Mouse (Mus musculus) gastrocnemius, postnatal 36 days (tissue): ENCODE measurements around the gene Dlg3. TPM values are rescaled to one million over a fixed set of nuclear protein-coding genes. Genes with fewer than 3 reads are reported as not detected.

Source experiments
- DNase-seq, 2 experiments: peaks; one replicate each; pipeline ENCODE4 v3.0.0; 2022
- intact Hi-C: fragments of 180-260 bp; cut with DNase I; formaldehyde crosslinking; loops from one replicate; pipeline ENCODE4 v1.15.1; 2025
- long read RNA-seq, 2 experiments: library from polyadenylated mRNA; stranded (forward); transcript quantifications; one replicate each; pipeline ENCODE4 v2.0.0; 2021
- total RNA-seq, 2 experiments: library from RNA; stranded (reverse); gene quantifications; 2 replicates each; pipeline ENCODE4 v1.2.3; 2021

Gene Dlg3
- 1 to 10 TPM; 1.2 to 1.8 TPM for total RNA-seq
- long read RNA-seq, experiment 1, partial matches to known transcripts: 0 of 3 reads
- long read RNA-seq, experiment 1, other reads (novel, unspliced or antisense): 3 of 3 reads
- long read RNA-seq, experiment 2: 0 reads

- intact Hi-C loops: no loop called here
These were observed at the start of gene Dlg3 for GRCm38 (mm10) chrX:100767181-100767884. Dlg3 (plus strand) TSS chrX:100767722.

DNA sequence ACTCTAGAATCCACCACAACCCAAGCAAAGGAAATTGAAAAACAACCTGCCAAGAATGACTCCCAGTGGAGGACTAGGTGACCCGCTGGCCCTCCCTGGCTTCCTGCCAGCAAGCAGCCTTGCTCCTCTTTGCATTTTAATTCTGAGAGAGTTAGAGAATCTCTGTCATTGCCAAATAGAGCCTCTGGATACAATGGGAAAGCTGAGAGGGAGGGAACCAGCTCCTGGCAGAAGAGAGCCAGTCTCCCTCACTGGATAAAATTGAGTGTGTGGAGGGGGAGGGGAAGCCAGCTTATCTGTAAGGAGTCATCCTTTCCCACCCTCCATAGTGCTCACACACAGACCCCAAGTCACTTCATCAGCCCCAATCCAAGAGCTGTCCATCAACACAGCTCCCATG is 38.6 kb upstream of the Dlg3 start:
- DNase-seq: no peak
- intact Hi-C loops: no loop called here

More at GRCm38 (mm10) chrX:100767181-100767884, at the start of gene Dlg3:
- no peak for DNase-seq

DNA sequence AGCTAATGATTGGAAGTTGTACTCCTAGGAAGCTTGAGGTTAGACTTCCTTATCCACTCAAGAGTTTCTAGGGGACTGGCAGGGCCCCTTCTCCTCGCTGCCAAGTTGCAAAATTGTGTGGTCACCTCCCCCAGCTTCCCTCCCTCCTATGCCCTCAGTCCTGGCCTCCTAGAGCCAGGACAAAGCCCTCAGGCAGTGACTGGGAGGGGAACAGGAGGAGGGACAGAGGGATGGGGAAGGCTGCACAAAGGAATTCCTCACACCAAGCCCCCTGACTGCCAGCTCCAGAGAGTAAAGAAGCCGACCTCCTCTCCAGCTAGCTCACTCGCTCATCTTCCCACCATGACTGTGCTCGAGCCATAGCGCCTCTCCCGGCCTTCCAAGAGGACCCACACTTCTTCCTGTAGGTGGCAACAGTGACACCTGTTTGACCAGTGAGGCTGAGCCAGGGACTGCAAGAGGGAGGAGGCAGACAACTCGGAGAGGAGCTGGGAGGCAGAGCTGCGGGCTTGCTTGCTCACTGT is 37.8 kb upstream of the Dlg3 start, which contains the start of gene Gdpd2:
Gene Gdpd2, plus strand, starts transcription at position 209 of the 524 bp plus-strand sequence.
- intact Hi-C loops: loop anchor here (10.0 kb wide), 1 partner anchor 105 kb away; the partner anchor contains the start of genes Kif4 and Pdzd11
- no peak for DNase-seq

DNA sequence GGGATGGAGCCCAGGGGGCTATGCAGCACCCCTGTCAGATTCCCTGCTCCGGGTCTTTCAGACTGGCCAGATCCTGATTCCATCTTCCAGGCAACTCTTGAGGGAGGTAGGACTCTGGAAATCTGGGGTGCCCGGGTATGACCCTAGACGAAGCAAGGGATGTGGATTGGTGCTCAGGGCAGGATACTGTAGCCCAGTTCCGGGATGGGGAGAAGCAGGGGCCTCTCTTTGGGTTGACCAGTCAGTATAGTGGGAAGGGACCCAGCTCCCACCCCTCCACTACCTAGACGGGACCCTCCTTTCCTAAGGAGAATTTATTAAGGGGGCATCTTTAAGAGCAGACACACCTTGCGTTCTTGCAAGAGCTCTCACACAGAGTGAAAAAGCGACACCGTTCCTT is 37.3 kb upstream of the Dlg3 start:
- intact Hi-C loops: loop anchor here (10.0 kb wide), 1 partner anchor 105 kb away; the partner anchor contains the start of genes Kif4 and Pdzd11
- no peak for DNase-seq

DNA sequence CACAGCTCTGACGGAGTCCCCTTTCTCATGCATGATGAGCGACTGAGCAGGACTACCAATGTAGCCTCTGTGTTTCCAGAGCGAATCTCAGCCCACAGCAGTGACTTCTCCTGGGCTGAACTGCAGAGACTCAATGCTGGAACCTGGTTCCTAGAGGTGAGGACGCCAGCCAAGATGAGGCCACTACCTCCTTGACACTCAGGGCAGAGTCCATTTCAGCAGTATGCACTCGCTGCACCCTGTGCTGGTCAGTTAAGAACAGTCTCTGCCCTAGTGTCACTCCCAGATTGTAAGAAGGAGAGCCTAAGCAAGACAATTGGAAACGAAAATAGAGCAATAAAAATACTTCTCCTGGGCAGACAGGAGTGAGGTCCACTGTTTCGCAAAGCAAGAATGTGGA is 33.2 kb upstream of the Dlg3 start:
- intact Hi-C loops: loop anchor here (10.0 kb wide), 1 partner anchor 110 kb away; the partner anchor contains the start of genes Kif4 and Pdzd11

DNA sequence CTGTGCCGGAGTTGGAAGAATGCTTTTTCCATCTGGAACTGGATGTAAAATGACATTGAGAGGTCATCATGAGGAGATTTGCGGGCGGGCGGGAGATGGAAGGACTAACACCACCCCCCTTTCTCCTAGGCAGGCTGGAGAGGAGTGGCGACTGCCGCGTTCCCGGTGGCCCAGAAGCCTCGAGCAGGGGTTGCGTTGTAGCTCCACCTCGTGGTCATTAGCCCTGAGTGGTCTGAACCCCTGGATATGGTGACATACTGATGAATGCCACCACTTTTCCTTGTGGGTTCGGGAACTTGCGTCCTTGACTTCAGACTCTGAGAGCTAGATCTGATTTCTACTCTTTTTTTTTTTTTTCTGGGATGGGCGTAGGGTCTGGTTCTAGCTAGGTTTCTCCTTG is 28.6 kb upstream of the Dlg3 start:
- intact Hi-C loops: loop anchor here (10.0 kb wide), 1 partner anchor 114 kb away; the partner anchor contains the start of genes Kif4 and Pdzd11
- peak; percentile 41 to 65 for DNase-seq

More for the DNA sequence above, 33.2 kb upstream of the Dlg3 start:
- no peak for DNase-seq

- intact Hi-C loops: loop anchor here (10.0 kb wide), 1 partner anchor 115 kb away; the partner anchor contains the start of genes Kif4 and Pdzd11
- no peak for DNase-seq
These were observed 28.1 kb upstream of the Dlg3 start for GRCm38 (mm10) chrX:100739443-100739842.

- intact Hi-C loops: no loop called here
- no peak for DNase-seq
These were observed 26.7 kb upstream of the Dlg3 start for GRCm38 (mm10) chrX:100740785-100741184.

DNA sequence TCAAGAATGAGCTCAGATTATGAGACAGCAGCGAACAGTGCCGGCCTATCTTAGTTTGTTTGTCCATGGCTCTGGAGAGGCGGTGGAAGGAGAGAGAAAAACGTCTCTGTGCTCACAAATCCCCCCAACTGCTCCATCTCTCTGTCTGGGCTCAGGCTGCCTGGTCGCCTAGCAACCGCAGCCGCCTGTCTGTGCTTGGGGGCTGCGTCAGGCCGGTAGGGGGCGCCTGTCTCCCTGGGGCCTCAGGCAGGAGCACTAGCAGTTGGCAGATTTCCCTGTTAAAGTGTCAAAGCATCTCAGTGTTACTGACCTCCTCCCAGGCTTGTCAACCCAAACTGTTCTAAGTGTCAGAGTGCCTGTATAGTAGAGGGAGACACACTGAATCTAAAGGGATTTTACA is 25.6 kb upstream of the Dlg3 start:
- peak in 1 of 2 experiments; percentile 31 for DNase-seq
- intact Hi-C loops: no loop called here

DNA sequence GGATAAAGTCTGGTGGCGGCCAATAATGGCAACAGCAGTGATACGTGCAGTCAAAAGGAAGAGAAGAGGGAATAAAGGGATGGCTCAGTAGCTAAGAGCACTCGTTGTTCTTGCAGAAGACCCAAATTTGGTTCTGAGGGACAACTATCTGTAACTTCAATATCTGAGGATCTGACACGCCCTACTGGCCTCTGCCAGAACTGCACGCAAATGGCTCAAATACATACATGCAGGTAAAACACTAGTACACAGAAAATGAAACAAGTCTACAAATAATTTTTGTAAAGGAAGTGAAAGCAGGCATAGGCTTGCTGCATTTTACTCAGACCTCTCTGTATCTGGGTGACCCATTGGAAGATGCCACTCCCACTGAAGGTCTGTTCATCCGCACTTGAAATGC is 1.7 kb upstream of the Dlg3 start:
- DNase-seq: no peak
- intact Hi-C loops: no loop called here

DNA sequence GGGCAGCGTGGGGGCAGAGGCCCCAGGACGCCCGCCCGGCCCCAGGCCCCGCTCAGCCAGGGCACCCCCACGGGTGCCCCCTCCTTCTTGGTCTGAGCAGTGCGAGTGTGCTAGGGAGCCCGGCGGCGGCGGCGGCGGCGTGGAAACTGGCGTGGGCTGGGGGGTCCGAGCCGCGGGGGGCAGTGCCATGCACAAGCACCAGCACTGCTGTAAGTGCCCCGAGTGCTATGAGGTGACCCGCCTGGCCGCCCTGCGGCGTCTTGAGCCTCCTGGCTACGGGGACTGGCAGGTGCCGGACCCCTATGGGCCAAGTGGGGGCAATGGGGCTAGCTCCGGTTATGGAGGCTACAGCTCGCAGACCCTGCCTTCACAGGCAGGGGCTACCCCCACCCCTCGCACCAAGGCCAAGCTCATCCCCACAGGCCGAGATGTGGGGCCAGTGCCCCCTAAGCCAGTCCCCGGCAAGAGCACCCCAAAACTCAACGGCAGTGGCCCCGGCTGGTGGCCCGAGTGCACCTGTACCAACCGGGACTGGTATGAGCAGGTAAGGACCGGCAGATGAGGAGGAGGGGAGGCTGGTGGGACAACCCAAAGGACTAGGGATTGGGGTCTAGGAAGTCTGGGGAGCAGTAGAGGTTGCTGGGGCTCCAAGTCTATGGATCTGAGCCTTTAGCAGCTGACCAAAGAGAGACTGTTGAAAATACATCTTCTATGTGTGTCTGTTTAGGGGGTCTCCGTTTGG is 534 bp downstream of the Dlg3 start:
- intact Hi-C loops: no loop called here

GRCm38 (mm10) chrX:100769281-100769680 is 1.8 kb downstream of the Dlg3 start:
- intact Hi-C loops: no loop called here
- no peak for DNase-seq

More for the DNA sequence above, 534 bp downstream of the Dlg3 start:
- no peak for DNase-seq

GRCm38 (mm10) chrX:100774341-100774811 is 6.9 kb downstream of the Dlg3 start:
- DNase-seq: peak; percentile 44 to 52
- intact Hi-C loops: loop anchor here (10.0 kb wide), 2 partner anchors 170 to 560 kb away; no protein-coding TSS in a partner anchor

GRCm38 (mm10) chrX:100775405-100775804 is 7.9 kb downstream of the Dlg3 start:
- no peak for DNase-seq
- intact Hi-C loops: loop anchor here (10.0 kb wide), 2 partner anchors 169 to 559 kb away; no protein-coding TSS in a partner anchor

DNA sequence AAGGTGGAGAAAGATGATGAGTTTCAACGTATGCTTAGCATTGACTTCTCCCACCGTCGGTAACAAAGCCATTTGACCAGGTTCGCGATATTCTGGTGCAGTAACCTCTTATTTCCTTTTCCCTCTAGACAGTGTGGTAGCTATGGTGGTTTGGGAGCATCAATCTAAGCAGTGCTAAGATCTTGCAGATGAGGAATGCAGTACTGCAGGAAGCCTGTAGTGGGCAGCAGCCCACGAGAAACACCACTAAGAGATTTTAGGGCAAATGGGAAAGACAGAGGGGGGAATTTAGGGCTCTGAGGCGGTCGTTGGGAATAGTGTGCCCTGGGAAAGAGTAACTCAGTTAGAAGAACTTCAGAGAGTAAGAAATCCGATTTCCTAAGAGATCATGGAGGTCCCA is 9.0 kb downstream of the Dlg3 start:
- intact Hi-C loops: loop anchor here (10.0 kb wide), 2 partner anchors 168 to 558 kb away; no protein-coding TSS in a partner anchor
- DNase-seq: peak in 1 of 2 experiments; percentile 29

GRCm38 (mm10) chrX:100776985-100777654 is 9.6 kb downstream of the Dlg3 start:
- intact Hi-C loops: loop anchor here (10.0 kb wide), 2 partner anchors 168 to 558 kb away; no protein-coding TSS in a partner anchor

GRCm38 (mm10) chrX:100777655-100778234 is 10.2 kb downstream of the Dlg3 start:
- intact Hi-C loops: loop anchor here (10.0 kb wide), 2 partner anchors 167 to 557 kb away; no protein-coding TSS in a partner anchor

More at GRCm38 (mm10) chrX:100776985-100777654, 9.6 kb downstream of the Dlg3 start:
- DNase-seq: peak; percentile 22 to 28

DNA sequence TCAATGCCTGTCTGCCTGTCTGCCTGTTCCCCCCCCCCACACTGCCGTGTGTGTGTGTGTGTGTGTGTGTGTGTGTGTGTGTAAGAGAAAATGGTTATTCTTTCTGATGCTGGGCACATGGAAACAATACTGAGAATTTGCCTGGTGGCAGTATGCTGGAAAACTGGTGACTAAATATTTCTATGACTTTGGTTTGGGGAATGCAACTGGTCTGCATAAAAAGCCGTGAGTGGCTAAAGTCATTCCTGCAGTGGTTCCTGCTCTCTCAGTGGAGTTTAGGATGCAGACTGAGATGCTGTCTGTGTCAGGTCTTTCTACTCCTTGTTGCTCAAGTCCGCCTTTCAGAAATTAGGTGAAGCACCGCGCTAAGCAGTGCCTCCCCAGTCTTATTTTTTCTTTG is 10.9 kb downstream of the Dlg3 start:
- intact Hi-C loops: loop anchor here (10.0 kb wide), 2 partner anchors 166 to 556 kb away; no protein-coding TSS in a partner anchor
- DNase-seq: no peak

More at GRCm38 (mm10) chrX:100777655-100778234, 10.2 kb downstream of the Dlg3 start:
- no peak for DNase-seq

DNA sequence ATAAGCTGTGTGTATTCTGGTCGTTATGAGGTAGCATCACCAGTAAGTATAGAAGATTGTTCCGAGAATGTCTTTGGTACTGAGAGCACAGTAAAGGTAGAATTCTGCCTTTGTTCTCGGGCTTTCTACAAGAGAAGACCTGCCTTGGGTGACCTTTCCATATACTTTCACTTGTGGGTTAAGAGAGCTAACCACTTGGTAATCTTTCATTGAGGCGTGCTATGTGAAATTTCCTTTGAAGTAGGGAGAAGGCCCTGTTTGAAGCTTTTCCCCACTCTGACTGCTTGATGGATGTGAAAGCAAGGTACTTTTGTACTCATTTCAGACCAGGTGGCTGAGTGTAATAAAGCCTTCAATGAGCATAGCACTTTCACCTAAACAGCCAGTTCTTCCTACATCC is 21.8 kb downstream of the Dlg3 start:
- intact Hi-C loops: loop anchor here (10.0 kb wide), 1 partner anchor 265 kb away; the partner anchor contains the start of gene Dgat2l6
- DNase-seq: no peak
